Mouse (Mus musculus) layer of hippocampus, adult 2 months (tissue): ENCODE measurements around the gene Dcaf12. TPM values are rescaled to one million over a fixed set of nuclear protein-coding genes. Genes with fewer than 3 reads are reported as not detected.

Experiments
- DNase-seq, 2 experiments: peaks; one replicate each; pipeline ENCODE4 v3.0.0; 2022; ENCODE audit warnings: low spot score in 2 of 2
- H3K27ac ChIP-seq: fragments of 200-600 bp; 2 replicates; pipeline ENCODE4 v1.8.1; 2022
- H3K4me3 ChIP-seq: fragments of 200-600 bp; 2 replicates; pipeline ENCODE4 v1.8.1; 2022; ENCODE audit warnings: mild to moderate bottlenecking
- CTCF ChIP-seq: fragments of 200-600 bp; conservative IDR thresholded peaks from 2 replicates; pipeline ENCODE4 v1.8.1; 2022; ENCODE audit warnings: antibody characterized with exemption, mild to moderate bottlenecking, moderate library complexity
- total RNA-seq, 2 experiments: library from RNA; stranded (reverse); gene quantifications; 2 replicates each; pipeline ENCODE4 v1.2.3; 2021

The Dcaf12 gene
- total RNA-seq, 2 experiments from 2014 or later = 41.0 to 41.4 TPM

DNA sequence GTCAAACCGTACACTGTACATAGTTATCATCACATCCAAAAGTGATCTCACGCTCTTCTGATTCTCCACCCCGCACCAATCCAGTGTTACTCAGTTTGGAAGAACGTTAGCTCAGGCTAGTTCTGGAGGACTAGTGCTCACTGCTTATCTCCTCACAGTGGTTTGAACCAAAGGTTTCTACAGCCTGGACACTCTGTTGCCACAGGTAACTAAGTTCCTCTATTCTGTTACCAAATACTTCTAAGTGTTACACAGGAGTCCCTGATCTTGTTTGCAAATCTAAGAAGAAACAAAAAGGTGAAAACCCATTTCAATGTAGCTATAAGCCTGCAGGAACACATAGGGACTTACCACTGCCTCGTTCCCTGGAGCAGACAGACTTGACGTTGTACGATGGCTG lies 18.7 kb downstream of the Dcaf12 start:
- H3K4me3 ChIP-seq = no peak overlapping the region
- no peak for TF ChIP-seq CTCF
- DNase-seq = no peak
- no peak overlapping the region for H3K27ac ChIP-seq

DNA sequence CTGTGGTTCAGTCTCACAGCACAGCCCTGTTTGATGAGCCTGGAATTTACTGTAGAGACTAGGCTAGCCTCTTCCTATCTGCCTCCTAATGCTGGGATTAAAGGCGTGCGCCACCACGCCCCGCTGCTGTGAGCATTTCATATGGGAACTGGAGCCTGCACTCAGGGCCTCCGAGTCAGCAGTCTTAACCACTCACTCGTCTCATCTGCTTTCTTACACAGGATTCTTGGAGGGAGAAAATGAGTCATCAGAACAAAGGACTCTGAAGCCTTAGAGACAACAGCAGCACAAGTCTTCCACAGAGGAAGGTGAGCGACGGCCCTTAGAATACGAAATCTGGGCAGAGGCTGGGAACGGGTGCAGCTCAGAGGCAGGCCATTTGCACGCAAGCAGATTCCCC lies 19.2 kb downstream of the Dcaf12 start:
- no peak overlapping the region for H3K27ac ChIP-seq
- TF ChIP-seq CTCF = no peak
- no peak overlapping the region for H3K4me3 ChIP-seq
- no peak for DNase-seq

DNA sequence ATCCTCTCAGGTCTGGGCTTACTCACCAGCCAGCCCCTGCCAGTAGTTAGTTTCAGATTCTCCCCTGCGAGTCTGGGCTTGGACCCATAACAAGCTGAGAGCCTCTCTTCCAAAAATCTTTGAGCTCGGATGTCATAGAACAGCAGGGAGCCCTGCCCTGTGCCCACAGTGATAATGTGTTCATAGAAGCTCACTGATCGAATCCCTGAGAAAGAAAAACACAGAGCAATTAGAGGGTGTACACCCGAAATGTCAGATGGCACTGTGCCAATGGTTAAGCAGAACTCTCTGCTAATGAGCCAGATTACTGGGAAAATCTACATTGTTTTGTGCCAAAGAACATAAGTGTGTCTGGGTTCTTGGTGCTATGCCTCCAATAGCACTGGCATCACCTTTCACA lies 20.8 kb downstream of the Dcaf12 start:
- peak; percentile 33 to 58 for DNase-seq
- no peak overlapping the region for H3K4me3 ChIP-seq
- no peak overlapping the region for H3K27ac ChIP-seq
- no peak for TF ChIP-seq CTCF

DNA sequence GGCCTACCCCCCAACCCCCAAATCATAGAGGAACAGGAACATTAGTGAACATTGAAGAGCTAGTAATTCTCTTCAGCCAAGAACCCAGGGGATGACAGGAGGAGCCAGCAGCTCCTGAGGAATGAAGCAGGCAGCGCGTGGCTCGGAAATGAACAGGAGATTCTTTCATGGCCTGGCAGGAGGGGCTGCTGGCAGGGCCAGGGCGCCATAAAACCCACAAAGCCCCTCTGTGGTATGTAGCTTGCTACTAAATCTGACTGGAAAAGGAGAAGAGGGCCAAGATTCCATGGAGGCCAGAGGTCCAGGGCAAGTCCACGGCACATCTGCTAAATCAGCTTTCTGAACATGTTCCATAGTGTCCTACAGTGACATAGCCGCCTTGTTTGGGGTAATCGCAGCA lies 24.9 kb downstream of the Dcaf12 start:
- H3K27ac ChIP-seq = peak overlapping the region; percentile 11; the same call in 1 of the 2 replicates
- no peak for TF ChIP-seq CTCF
- H3K4me3 ChIP-seq = no peak overlapping the region
- DNase-seq = no peak

DNA sequence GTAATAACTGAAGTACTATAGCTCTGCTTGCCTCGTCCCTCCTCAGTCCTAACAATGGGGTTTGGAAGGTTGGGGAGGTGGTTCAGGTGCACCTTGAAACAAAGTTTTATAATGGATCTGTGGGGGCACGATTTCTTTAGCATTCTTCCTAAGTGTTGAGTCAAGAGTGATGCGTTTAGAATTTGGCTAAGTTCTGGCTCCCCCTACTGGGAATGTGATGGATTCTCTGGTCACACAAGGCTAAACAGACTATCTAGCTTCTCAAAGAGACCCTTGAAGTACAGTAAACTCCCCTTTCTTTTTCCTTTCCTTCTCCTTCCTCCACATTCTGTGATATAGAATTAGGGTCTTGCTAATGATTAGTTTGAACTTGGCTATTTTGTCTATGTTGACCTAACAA lies 28.3 kb downstream of the Dcaf12 start:
- DNase-seq = peak; percentile 29 to 57
- H3K27ac ChIP-seq = no peak overlapping the region
- peak; percentile 90 for TF ChIP-seq CTCF
- no peak overlapping the region for H3K4me3 ChIP-seq

DNA sequence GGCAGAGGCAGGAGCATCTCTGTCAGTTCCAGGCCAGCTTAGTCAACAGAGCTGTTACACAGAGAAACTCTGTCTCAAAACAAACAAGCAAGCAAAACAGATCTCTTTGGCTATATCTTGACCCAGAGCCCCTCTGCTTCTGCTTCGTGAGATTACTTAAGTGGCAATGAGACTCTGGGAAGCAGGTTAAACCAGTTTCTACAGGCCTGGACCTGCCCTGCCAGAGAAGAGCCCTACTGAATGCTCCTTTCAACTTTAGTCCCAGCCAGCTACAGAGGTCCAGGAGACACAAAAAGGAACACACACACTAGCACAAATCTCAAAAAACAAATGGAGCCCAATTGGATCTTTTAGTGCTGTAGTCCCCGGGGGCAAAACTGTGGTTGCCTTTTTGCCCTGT lies 30.6 kb downstream of the Dcaf12 start:
- DNase-seq = no peak
- no peak for TF ChIP-seq CTCF
- H3K27ac ChIP-seq = no peak overlapping the region
- H3K4me3 ChIP-seq = no peak overlapping the region

DNA sequence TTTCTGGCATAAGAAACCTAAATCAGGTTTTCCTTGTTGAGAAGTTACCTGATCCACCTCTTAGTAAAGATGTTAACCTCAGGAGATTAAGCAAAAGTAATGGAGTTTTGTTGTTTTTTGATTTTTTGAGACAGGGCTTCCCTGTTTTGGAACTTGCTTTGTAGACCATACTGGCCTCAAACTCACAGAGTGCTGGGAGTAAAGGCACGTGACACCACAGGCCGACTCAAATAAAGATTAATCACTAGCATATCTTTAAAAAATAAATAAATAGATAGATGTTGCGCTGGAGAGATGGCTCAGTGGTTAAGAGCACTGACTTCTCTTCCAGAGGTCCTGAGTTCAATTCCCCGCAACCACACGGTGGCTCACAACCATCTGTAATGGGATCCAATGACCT lies 38.8 kb downstream of the Dcaf12 start:
- no peak for TF ChIP-seq CTCF
- H3K4me3 ChIP-seq = peak overlapping the region; percentile 94
- DNase-seq = no peak
- H3K27ac ChIP-seq = peak overlapping the region; percentile 99

DNA sequence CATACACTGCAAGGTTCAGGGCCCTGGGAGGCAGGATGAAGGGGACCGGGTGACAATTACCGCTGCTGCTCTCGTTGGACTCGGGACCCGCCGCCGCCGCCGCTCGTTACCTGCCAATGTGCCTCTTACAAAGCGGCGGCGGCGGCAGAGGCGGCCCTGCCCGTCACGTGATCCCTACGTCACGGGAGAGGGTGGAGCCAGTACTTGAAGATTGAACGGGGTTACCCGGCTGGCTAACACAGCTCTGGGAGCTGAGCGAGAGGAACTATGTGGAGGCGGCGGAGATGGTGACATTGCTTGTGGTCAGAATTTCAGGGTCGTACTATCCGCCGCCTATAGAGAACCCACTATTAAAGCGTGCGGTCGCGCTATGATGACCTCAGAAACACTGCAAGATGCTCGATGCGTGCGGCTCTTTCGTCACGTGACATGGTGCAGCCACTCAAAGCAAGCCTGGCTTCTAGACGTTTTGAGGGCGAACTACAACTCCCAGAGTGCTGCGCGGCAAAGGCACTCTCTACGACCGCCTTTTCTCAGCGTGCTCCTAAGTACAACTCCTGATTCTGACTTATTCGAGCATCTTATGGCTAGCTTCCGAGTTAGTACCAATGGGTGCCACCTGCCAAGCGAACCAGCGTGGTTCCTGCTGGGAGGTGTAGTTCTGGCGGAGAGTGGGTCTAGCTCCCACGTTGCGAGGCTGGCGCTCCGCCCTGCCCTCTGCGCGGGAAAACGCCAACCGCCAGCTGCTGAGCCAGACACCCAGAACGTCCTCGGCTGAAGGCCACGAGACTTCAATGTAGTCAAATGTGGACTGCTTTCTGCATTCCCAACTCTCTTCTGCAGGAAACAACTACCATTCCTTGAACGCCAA lies 39.5 kb downstream of the Dcaf12 start, which contains the start of gene Ubap2:
Gene Ubap2 (minus strand): TSS at position 165 of the 871 bp plus-strand sequence.
- Histone ChIP-seq H3K4me3 (peak within 1 kb of the TSS; percentile 94), H3K27ac (peak within 1 kb of the TSS; percentile 99)
- DNase-seq = peak; percentile 93 to 97
- TF ChIP-seq CTCF = no peak

DNA sequence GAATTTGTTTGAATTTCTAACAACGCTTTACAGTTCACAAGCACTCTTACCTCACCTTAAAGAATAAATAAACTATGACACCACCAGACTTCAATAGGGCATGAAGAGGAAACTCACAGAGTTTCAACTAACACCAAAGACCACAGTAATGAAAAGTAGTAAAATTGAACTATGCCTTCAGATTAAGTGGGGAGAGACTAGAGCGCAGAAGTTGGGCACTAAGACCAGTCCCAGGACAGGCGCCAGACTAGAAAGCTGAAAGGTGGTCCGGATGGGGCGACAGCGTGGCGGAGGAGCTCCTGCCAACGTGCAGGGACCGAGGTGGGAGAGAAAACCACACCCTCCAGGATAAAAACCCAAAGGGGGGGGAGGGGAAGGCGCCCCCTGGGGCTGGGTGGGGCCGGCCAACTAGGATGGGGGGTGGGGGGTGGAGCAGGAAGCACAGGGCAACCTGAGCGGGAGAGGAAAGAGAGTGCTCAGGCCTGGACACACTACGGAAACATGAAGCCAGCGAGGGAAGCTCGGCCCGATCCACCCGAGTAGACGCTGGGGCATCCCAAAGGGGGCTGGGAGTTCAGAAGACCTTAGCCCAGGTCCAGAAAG lies 40.2 kb downstream of the Dcaf12 start:
- Histone ChIP-seq H3K4me3 (peak overlapping the region; percentile 94), H3K27ac (peak overlapping the region; percentile 99)
- TF ChIP-seq CTCF = no peak
- no peak for DNase-seq

DNA sequence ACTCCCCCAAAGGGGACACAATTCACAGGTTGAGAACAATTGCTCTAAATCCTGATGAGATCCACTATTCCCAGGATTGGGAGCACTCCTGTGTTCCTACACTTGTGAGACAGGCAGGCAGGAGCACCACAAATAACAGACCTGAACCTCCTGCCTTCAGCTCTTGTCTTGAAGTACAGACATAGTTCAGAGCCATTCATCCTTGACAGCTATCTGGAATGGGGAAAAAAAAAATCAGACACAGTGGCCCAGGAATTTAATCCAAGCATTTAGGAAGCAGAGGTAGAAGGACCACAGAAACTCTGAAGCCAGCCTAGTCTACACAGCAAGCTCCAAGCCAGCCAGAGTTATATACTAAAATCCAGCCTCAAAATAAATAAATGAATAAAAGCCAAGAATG lies 46.6 kb downstream of the Dcaf12 start:
- no peak for TF ChIP-seq CTCF
- DNase-seq = no peak
- no peak overlapping the region for H3K27ac ChIP-seq
- H3K4me3 ChIP-seq = no peak overlapping the region

DNA sequence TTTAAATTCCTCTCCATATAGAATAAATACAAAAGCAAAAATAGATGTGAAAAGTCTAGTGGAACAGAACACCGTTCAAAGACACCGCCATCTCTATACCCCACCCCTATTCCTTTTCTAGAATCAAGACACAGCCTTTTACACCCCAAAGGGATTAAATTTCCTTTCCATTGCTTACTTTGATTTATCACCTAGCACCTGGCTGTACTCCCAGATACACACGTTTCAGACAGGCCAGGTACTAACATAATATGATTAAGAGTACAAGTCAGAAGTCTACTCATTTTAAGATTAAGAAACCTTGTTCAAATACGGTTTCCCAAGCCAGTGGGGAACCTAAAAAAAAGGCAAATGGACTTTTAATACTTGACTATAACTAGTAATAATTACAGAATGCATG lies 48.3 kb downstream of the Dcaf12 start:
- no peak for TF ChIP-seq CTCF
- DNase-seq = no peak
- Histone ChIP-seq H3K4me3 (no peak overlapping the region), H3K27ac (no peak overlapping the region)

DNA sequence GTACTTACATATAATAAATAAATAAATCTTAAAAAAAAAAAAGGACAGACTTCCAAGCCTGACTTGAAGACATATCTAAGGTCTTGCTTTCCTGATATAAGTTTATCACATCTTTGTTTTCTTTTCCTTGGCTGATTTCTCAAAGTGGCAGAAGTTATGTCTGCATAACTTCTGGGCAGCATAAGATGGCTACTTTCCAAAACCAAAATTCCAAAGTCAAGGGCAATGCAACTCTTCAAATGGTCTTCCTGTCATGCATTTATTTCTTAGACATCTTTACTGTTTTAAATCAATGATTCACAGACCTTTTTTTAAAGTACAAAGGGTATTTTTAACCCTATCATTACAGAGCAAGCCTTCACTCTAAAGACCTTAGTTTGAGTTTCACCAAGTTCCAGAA lies 54.0 kb downstream of the Dcaf12 start:
- Histone ChIP-seq H3K27ac (no peak overlapping the region), H3K4me3 (no peak overlapping the region)
- no peak for DNase-seq
- 0 out of 2 replicates have a peak, but pooled peaks have one; percentile 5 for TF ChIP-seq CTCF

DNA sequence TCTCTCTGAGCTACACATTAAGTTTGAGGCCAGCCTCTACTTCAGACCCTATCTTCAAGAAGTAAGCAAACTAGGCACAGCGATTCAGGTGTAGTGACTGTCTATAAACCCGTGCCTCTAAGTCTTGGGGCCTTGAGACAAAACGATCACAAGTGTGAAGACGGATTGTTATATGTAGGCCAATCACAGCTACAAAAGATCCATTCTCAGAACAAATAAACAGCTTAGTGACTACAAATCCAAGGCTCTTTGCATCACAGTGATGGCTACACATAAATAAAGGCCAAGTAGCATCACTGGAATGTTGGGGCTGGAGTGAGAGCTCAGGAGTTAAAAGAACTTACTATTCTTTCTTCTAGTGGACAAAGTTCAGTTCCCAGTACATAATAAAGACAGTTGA lies 55.7 kb downstream of the Dcaf12 start:
- Histone ChIP-seq H3K4me3 (no peak overlapping the region), H3K27ac (no peak overlapping the region)
- no peak for TF ChIP-seq CTCF
- no peak for DNase-seq

DNA sequence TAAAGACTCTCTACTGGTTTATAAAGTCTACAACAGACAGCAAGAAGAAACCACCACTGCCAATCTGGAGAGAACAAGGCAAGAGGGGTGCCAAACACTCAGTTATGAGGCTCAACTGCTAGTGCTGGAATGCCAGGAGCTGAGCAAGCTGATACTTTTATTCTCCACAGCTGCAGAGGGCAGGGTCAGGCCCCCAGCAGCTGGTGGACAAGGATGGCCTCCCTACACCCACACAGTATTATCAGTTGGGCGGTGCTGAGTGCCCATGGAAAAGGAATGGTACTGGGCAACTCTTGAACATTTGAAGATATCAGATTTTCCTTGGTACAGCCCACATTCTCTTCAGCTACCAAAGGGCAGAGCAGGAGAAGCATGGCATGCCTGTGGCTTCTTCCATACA lies 56.9 kb downstream of the Dcaf12 start:
- DNase-seq = no peak
- no peak for TF ChIP-seq CTCF
- Histone ChIP-seq H3K27ac (no peak overlapping the region), H3K4me3 (no peak overlapping the region)
